Mouse (Mus musculus): Measurements from ENCODE around the gene Catsper3.

Gene Catsper3

DNA sequence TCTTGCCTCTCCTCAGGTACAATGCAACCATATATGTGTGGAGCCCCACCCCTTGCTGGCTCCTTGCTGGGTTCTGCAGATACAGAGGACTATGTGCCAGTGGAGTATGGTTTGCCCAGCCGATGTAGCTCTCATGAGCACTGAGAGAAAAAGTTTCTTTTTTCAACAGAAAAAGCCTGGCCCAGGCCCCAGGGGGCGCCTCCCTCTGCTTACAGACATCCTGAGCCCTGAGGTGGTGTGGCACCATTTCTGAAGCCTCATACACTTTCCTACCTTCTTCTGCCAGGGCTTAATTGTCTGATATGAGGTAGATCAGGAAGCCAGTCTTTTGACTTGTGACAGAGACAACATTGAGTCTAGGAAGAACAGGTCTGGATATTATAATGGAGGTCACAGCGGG lies 67.8 kb downstream of the Catsper3 start:
- DNase-seq (ENCODE audit: low spot score) = no peak

DNA sequence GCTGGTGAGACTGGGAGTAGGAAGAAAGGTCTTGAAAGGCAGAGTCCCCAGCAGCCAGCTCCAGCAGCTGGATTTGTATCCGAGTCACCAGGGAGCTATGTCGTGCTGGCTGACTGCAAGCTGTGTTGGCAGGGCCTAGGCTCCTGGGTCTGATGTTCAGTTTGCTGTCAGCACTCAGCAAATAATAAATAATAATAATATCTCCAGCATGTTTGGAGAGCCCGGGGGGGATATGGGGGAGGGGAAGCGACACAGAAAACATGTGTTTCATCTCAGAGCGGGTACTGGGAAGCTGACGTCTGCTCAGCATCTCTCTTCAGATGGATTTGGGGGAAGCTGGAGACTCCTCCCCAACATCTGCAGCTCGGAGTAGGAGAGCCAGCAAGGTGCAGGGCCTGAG lies 71.4 kb downstream of the Catsper3 start:
- DNase-seq (ENCODE audit: low spot score) = no peak

DNA sequence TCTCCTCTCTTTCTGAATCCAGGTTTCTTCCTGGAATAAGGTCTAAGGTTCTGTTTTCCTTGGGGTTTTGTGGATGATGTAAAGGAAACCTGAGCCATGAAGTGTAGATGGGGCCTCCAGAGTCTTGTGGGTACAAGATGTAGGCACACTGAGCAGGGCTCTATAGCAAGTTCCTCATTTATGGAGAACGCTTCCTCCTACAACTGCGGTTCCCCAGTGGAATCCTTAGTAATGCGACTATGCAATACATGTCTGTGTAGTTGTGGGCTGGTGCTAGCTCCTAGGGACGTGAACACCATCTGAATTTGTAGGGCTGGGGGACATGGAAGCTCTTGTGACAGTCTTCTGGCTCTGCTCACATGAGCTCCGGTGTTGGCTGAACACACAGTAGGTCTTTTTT lies 74.1 kb downstream of the Catsper3 start:
- no peak for DNase-seq (ENCODE audit: low spot score)

Data from layer of hippocampus, adult 11-12 months (tissue).